Mouse (Mus musculus): ENCODE measurements around the gene Igsf11. TPM values are rescaled to one million over a fixed set of nuclear protein-coding genes. Genes with fewer than 3 reads are reported as not detected.

Igsf11 gene
- total and polyA plus RNA-seq, 3 experiments = 0.05 to 0.19 TPM; not detected in 1

- no peak overlapping the region for H3K9ac ChIP-seq (ENCODE audit: insufficient read depth, low read depth)
- dilution Hi-C loops (cut with MboI; ENCODE audit: extremely low pct_ligation_motif_present, extremely low pct_unique_long_range_greater_than_20kb, low sequenced_read_pairs) = no loop called here
- peaks cover 2% of the 10 kb centered on the region for H3K9me3 ChIP-seq (replicated peaks; ENCODE audit: low read length)
- H3K4me3 ChIP-seq (replicated peaks in 1 of 3; ENCODE audit: low read depth in 2 of 3, low read length in 2 of 3, poor library complexity in 1 of 3) = no peak overlapping the region
- no peak overlapping the region for H3K4me2 ChIP-seq (ENCODE audit: insufficient read depth, low read depth, poor library complexity, severe bottlenecking)
- H3K79me2 ChIP-seq (replicated peaks; ENCODE audit: control insufficient read depth, extremely low read depth, insufficient read depth, poor library complexity, severe bottlenecking) = no peaks in the 10 kb centered on the region
- H3K4me1 ChIP-seq (ENCODE audit: control insufficient read depth in 1 of 2, insufficient read depth in 2 of 2) = no peaks in the 10 kb centered on the region
- TF ChIP-seq E2F4 (IDR thresholded peaks at IDR 0.05; ENCODE audit: insufficient replicate concordance, low read depth, low read length) (no peak), CHD1 (IDR thresholded peaks at IDR 0.05; ENCODE audit: low read depth, low read length) (no peak), POLR2A (IDR thresholded peaks at IDR 0.05; ENCODE audit: low read depth, low read length) (no peak), MEF2A (IDR thresholded peaks at IDR 0.05; ENCODE audit: borderline replicate concordance, low read depth, low read length) (no peak), RCOR1 (conservative IDR thresholded peaks at IDR 0.05; ENCODE audit: low read depth, low read length) (no peak), NRF1 (IDR thresholded peaks at IDR 0.05; ENCODE audit: low read depth, low read length) (no peak), JUND (conservative IDR thresholded peaks at IDR 0.05; ENCODE audit: low read depth, low read length) (no peak), SIN3A (IDR thresholded peaks at IDR 0.05; ENCODE audit: low read length) (no peak), MYC (IDR thresholded peaks at IDR 0.05; ENCODE audit: low read depth, low read length) (no peak), CTCF (conservative IDR thresholded peaks at IDR 0.05 in 1 of 2, IDR thresholded peaks at IDR 0.05 in 1 of 2; ENCODE audit: low read depth in 2 of 2, low read length in 2 of 2) (no peak), ETS1 (conservative IDR thresholded peaks at IDR 0.05; ENCODE audit: low read depth, low read length) (no peak), USF2 (conservative IDR thresholded peaks at IDR 0.05; ENCODE audit: low read depth, low read length) (no peak), USF1 (IDR thresholded peaks at IDR 0.05; ENCODE audit: low read depth, low read length) (no peak)
- H3K27ac ChIP-seq (ENCODE audit: insufficient read depth, low read depth) = no peak overlapping the region
- in situ Hi-C loops (cut with MboI; ENCODE audit: low pct_ligation_motif_present, low pct_unique_long_range_greater_than_20kb, low sequenced_read_pairs) = no loop called here
- peaks cover 31% of the 10 kb centered on the region for H3K27me3 ChIP-seq (replicated peaks)
- no peaks in the 10 kb centered on the region for H3K36me3 ChIP-seq (replicated peaks in 1 of 2; ENCODE audit: control insufficient read depth in 1 of 2, insufficient read depth in 1 of 2, low read length in 1 of 2)
- no peak for DNase-seq (ENCODE audit: extremely low read depth)
Measured at GRCm38 (mm10) chr16:38945581-38945981, 53.1 kb downstream of the Igsf11 start.

DNA sequence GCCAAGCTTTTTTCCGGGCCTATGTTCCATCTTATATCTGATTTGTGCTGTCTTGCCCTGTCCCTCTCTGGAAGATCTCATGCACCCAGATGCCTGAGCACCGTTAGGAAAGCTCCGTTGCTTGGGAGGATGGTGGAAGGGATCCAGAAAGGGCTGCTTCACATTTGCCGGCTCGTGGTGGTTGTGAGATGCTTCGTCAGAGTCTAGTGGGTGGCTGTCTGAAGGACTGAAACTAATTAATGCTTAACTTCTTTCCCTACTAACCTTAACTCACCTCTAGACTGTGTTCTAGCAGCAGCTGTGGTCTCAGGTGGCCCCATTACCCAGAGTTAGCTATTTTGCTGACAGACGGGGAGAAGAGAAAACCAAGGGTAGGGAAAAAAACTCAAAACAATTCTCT lies 54.0 kb downstream of the Igsf11 start:
- Histone ChIP-seq H3K27me3 (replicated peaks) (peaks cover 36% of the 10 kb centered on the region), H3K4me1 (ENCODE audit: control insufficient read depth in 1 of 2, insufficient read depth in 2 of 2) (no peaks in the 10 kb centered on the region), H3K4me2 (ENCODE audit: insufficient read depth, low read depth, poor library complexity, severe bottlenecking) (no peak overlapping the region), H3K27ac (ENCODE audit: insufficient read depth, low read depth) (no peak overlapping the region), H3K9me3 (replicated peaks; ENCODE audit: low read length) (peaks cover 2% of the 10 kb centered on the region), H3K79me2 (replicated peaks; ENCODE audit: control insufficient read depth, extremely low read depth, insufficient read depth, poor library complexity, severe bottlenecking) (no peaks in the 10 kb centered on the region), H3K9ac (ENCODE audit: insufficient read depth, low read depth) (no peak overlapping the region), H3K36me3 (replicated peaks in 1 of 2; ENCODE audit: control insufficient read depth in 1 of 2, insufficient read depth in 1 of 2, low read length in 1 of 2) (no peaks in the 10 kb centered on the region), H3K4me3 (replicated peaks in 1 of 3; ENCODE audit: low read depth in 2 of 3, low read length in 2 of 3, poor library complexity in 1 of 3) (no peak overlapping the region)
- in situ Hi-C loops (cut with MboI; ENCODE audit: low pct_ligation_motif_present, low pct_unique_long_range_greater_than_20kb, low sequenced_read_pairs) (no loop called here), dilution Hi-C loops (cut with MboI; ENCODE audit: extremely low pct_ligation_motif_present, extremely low pct_unique_long_range_greater_than_20kb, low sequenced_read_pairs) (no loop called here)
- TF ChIP-seq USF1 (IDR thresholded peaks at IDR 0.05; ENCODE audit: low read depth, low read length) (no peak), ETS1 (conservative IDR thresholded peaks at IDR 0.05; ENCODE audit: low read depth, low read length) (no peak), POLR2AphosphoS2 (IDR thresholded peaks at IDR 0.05; ENCODE audit: low read depth, low read length) (no peak), CHD1 (IDR thresholded peaks at IDR 0.05; ENCODE audit: low read depth, low read length) (no peak), HCFC1 (IDR thresholded peaks at IDR 0.05; ENCODE audit: low read depth, low read length) (no peak), IRF4 (IDR thresholded peaks at IDR 0.05; ENCODE audit: low read depth, low read length) (no peak), MAFK (IDR thresholded peaks at IDR 0.05; ENCODE audit: insufficient replicate concordance, low read length) (no peak), JUND (conservative IDR thresholded peaks at IDR 0.05; ENCODE audit: low read depth, low read length) (no peak), MXI1 (IDR thresholded peaks at IDR 0.05; ENCODE audit: low read depth, low read length) (no peak), ZNF384 (IDR thresholded peaks at IDR 0.05; ENCODE audit: low read depth, low read length) (no peak), GABPA (IDR thresholded peaks at IDR 0.05; ENCODE audit: insufficient replicate concordance, low read depth, low read length) (no peak), CHD2 (IDR thresholded peaks at IDR 0.05; ENCODE audit: low read length) (no peak), CTCF (conservative IDR thresholded peaks at IDR 0.05 in 1 of 2, IDR thresholded peaks at IDR 0.05 in 1 of 2; ENCODE audit: low read depth in 2 of 2, low read length in 2 of 2) (no peak)
- no peak for DNase-seq (ENCODE audit: extremely low read depth)

Measured in CH12.LX (cell line).